9 mouse cellular contexts compared by ENCODE assay signal in the genomic region with DNA sequence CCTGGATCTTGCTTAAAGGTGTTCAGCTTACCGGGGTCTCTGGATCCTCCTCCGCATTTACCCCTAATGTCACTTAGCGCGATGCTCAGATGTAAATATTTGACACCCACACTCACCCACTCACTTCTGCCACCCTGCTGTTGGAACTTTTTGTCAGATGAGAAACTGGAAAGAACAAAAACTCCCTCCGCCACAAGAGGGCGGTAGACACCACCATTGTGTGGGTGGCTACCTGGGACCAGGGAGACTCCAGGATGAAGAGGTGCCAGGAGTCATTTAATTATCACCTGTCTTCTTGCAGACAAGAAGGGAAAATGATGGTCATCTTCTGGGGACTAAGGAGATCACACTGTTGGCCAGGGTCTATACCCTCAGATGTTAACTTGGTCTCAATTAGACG. TPM values are rescaled to one million over a fixed set of nuclear protein-coding genes. Genes with fewer than 3 reads are reported as not detected.
DNase-seq lines count a peak whose midpoint lies in the region; ATAC-seq and TF ChIP-seq lines count a peak whose summit lies in the region.
"Had no signal": no experiment of that assay in that cellular context is flagged by ENCODE, and none has a peak within 500 bp of the region (broad histone marks: within the 10 kb centered on the region; RNA-seq: fewer than 3 reads in every experiment).

No protein-coding gene starts in this region.

- CTCF ChIA-PET in Patski (lab: Charles Lee): interaction anchor here (0.7 to 1.4 kb wide), 8 partner anchors 11 to 311 kb away, joined by 3 to 5 read pairs (median 4); no protein-coding TSS in a partner anchor

- H3K9me3 ChIP-seq in kidney, embryonic 16.5 days (ENCODE audit: low read length): no peaks in the 10 kb centered on the region
- no peaks in the 10 kb centered on the region for H3K9me3 ChIP-seq in limb, embryonic 11.5 days (ENCODE audit: control insufficient read depth, low read length)
- H3K9me3 ChIP-seq: neural tube, embryonic 13.5 days had no signal

- no peak overlapping the region for H3K27ac ChIP-seq in kidney, embryonic 16.5 days (ENCODE audit: low read length)
- H3K27ac ChIP-seq in limb, embryonic 11.5 days (replicated peaks; ENCODE audit: low read depth, low read length): no peak overlapping the region
- H3K27ac ChIP-seq: neural tube, embryonic 13.5 days had no signal

- no peaks in the 10 kb centered on the region for H3K27me3 ChIP-seq in kidney, embryonic 16.5 days (ENCODE audit: insufficient read depth, low read length)
- no peaks in the 10 kb centered on the region for H3K27me3 ChIP-seq in Patski
- H3K27me3 ChIP-seq in limb, embryonic 11.5 days (ENCODE audit: control insufficient read depth, insufficient read depth, low read length): no peaks in the 10 kb centered on the region
- H3K27me3 ChIP-seq: neural tube, embryonic 13.5 days had no signal

- 15% methylated on average over 7 of the region's 7 CpGs for WGBS in kidney, embryonic 16.5 days
- WGBS in limb, embryonic 11.5 days: 20% methylated on average over 7 of the region's 7 CpGs

- no peak overlapping the region for H3K4me2 ChIP-seq in kidney, embryonic 16.5 days (replicated peaks; ENCODE audit: low read depth, low read length)
- H3K4me2 ChIP-seq in limb, embryonic 11.5 days (ENCODE audit: low read depth, severe bottlenecking): no peak overlapping the region
- H3K4me2 ChIP-seq: neural tube, embryonic 13.5 days had no signal

- H3K4me3 ChIP-seq in kidney, embryonic 16.5 days (ENCODE audit: low read length): no peak overlapping the region
- H3K4me3 ChIP-seq in limb, embryonic 11.5 days (ENCODE audit: low read depth, low read length): no peak overlapping the region
- H3K4me3 ChIP-seq: neural tube, embryonic 13.5 days had no signal

- peak; percentile 50 for DNase-seq in kidney, adult 11 months
- DNase-seq in Patski (ENCODE audit: low read depth, low spot score): no peak
- peak; percentile 32 for DNase-seq in cerebellum, adult 9-11 months
- peak; percentile 89 for DNase-seq in induced T-regulatory cell, adult 2 months (ENCODE audit: low read depth)
- DNase-seq in limb, embryonic 11.5 days (ENCODE audit: low spot score): peak; percentile 78
- peak; percentile 71 to 79 for DNase-seq in right cerebral cortex, adult 2 months (ENCODE audit: low spot score in 2 of 2)
- peak; percentile 55 for DNase-seq in urinary bladder, postnatal 36 days (ENCODE audit: low spot score in 2 of 2)

- POLR2A ChIA-PET in Patski (lab: Charles Lee): no interaction called here

- in situ Hi-C loops in Patski (cut with MboI; ENCODE audit: low pct_unique_long_range_greater_than_20kb): loop anchor here (5.0 to 10.0 kb wide), 3 partner anchors 34 to 309 kb away; no protein-coding TSS in a partner anchor

- peak; percentile 66 for TF ChIP-seq CTCF in Patski (IDR thresholded peaks at IDR 0.05)

- no peak overlapping the region for H3K9ac ChIP-seq in kidney, embryonic 16.5 days (replicated peaks; ENCODE audit: low read length)
- no peak overlapping the region for H3K9ac ChIP-seq in limb, embryonic 11.5 days (ENCODE audit: low read length)
- H3K9ac ChIP-seq: neural tube, embryonic 13.5 days had no signal

- 0 out of 2 replicates have a peak, but pooled peaks cover 6% of the 10 kb centered on the region for H3K4me1 ChIP-seq in kidney, embryonic 16.5 days (ENCODE audit: insufficient read depth, low read length)
- no peaks in the 10 kb centered on the region for H3K4me1 ChIP-seq in limb, embryonic 11.5 days (ENCODE audit: control insufficient read depth, insufficient read depth, low read length)

- ATAC-seq in kidney, embryonic 16.5 days (ENCODE audit: low FRiP score, low TSS enrichment): no peak
- no peak for ATAC-seq in Patski
- ATAC-seq in limb, embryonic 11.5 days (ENCODE audit: insufficient number of reproducible peaks, low FRiP score, low TSS enrichment, low read depth): no peak

- no peaks in the 10 kb centered on the region for H3K36me3 ChIP-seq in kidney, embryonic 16.5 days (ENCODE audit: insufficient read depth, low read length)
- H3K36me3 ChIP-seq in limb, embryonic 11.5 days (ENCODE audit: control insufficient read depth, insufficient read depth, low read length): no peaks in the 10 kb centered on the region
- H3K36me3 ChIP-seq: neural tube, embryonic 13.5 days had no signal

RNA-seq across cellular contexts. Expression of a gene that starts 30.3 kb away (rescaled TPM):
- not detected in 2 replicates for polyA plus RNA-seq in kidney, embryonic 16.5 days (2015; fragmentation: Nextera tagmentation; extraction: Ambion mirVana)
- polyA plus RNA-seq in Patski (2021): not detected
- polyA plus RNA-seq in limb, embryonic 11.5 days (2014; fragmentation: Nextera tagmentation; extraction: Ambion mirVana): not detected in 2 replicates

RNA-seq across cellular contexts. Expression of a gene that starts 52.2 kb away (rescaled TPM):
- polyA plus RNA-seq in kidney, embryonic 16.5 days (2015; fragmentation: Nextera tagmentation; extraction: Ambion mirVana): 0.26 and 0.40 TPM in 2 replicates
- 2.1 TPM for polyA plus RNA-seq in Patski (2021)
- 0.69 and 0.72 TPM in 2 replicates for polyA plus RNA-seq in limb, embryonic 11.5 days (2014; fragmentation: Nextera tagmentation; extraction: Ambion mirVana)

RNA-seq across cellular contexts. Expression of a gene that starts 52.3 kb away (rescaled TPM):
- polyA plus RNA-seq in kidney, embryonic 16.5 days (2015; fragmentation: Nextera tagmentation; extraction: Ambion mirVana): 404 and 421 TPM in 2 replicates
- 219 TPM for polyA plus RNA-seq in Patski (2021)
- polyA plus RNA-seq in limb, embryonic 11.5 days (2014; fragmentation: Nextera tagmentation; extraction: Ambion mirVana): 486 and 501 TPM in 2 replicates
